Mouse (Mus musculus): Measurements from ENCODE around the gene Stxbp6. TPM values are rescaled to one million over a fixed set of nuclear protein-coding genes. Genes with fewer than 3 reads are reported as not detected.

Gene Stxbp6
- total and polyA plus RNA-seq, 2 experiments from 2014 or later = 28.9 to 31.8 TPM

DNA sequence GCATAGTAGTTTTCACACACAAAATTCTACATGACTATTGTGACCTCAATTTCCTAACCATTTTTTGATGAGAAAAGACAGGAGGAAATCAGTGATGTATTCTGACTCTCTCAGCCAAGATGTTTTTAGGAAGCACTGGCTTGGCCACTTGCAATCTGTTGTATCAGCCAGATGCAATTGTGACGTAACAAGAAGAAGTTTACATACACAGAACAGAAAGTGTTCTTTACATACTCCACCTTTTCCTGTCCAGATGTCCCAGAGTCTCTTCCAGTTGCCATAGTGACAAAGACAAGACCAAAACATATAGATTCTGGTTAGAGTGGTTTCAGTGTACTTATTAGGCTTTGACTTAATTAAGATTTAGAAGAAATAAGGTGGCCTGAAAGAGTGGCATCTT lies 7.1 kb upstream of the Stxbp6 start:
- no peak for DNase-seq (ENCODE audit: low spot score)
- whole genome bisulfite sequencing = 80% methylated on average over 1 of the region's 1 CpGs
- no peaks in the 10 kb centered on the region for H3K36me3 ChIP-seq (ENCODE audit: insufficient read depth, low read length)
- no peak overlapping the region for H3K9ac ChIP-seq (replicated peaks; ENCODE audit: low read length, poor library complexity, severe bottlenecking)
- no peaks in the 10 kb centered on the region for H3K4me1 ChIP-seq (ENCODE audit: insufficient read depth, low read length)
- H3K27ac ChIP-seq (ENCODE audit: low read depth, low read length) = no peak overlapping the region
- H3K9me3 ChIP-seq (ENCODE audit: low read length) = no peaks in the 10 kb centered on the region
- TF ChIP-seq CTCF (IDR thresholded peaks at IDR 0.05) = no peak
- H3K4me2 ChIP-seq (ENCODE audit: low read depth, low read length, poor library complexity, severe bottlenecking) = no peak overlapping the region
- H3K27me3 ChIP-seq (ENCODE audit: insufficient read depth, low read length) = no peaks in the 10 kb centered on the region
- no peak for ATAC-seq (ENCODE audit: low FRiP score)
- no peak overlapping the region for H3K4me3 ChIP-seq (ENCODE audit: low read depth, low read length)

DNA sequence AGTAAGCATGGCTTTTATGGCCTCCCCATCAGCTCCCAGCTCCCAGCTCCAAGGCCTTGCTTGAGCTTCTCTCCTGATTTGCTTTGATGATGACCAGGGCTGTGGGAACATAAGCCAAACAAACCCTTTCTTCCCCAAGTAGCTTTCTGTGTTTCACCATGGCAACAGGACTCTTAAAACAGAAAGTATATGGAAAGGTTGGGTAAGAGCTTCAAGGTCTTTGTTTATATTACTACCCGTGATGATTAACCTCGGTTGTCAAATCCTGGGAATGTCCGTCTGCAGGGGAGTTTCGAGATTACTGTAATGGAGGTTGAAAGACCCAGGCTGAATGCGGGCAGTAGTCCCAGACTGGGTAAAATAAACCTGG lies 6.2 kb upstream of the Stxbp6 start:
- no peak overlapping the region for H3K27ac ChIP-seq (ENCODE audit: low read depth, low read length)
- no peak overlapping the region for H3K4me2 ChIP-seq (ENCODE audit: low read depth, low read length, poor library complexity, severe bottlenecking)
- ATAC-seq (ENCODE audit: low FRiP score) (no peak), DNase-seq (ENCODE audit: low spot score) (no peak)
- H3K9me3 ChIP-seq (ENCODE audit: low read length) = no peaks in the 10 kb centered on the region
- no peaks in the 10 kb centered on the region for H3K27me3 ChIP-seq (ENCODE audit: insufficient read depth, low read length)
- WGBS = 79% methylated on average over 5 of the region's 5 CpGs
- TF ChIP-seq CTCF (IDR thresholded peaks at IDR 0.05) = no peak
- no peak overlapping the region for H3K4me3 ChIP-seq (ENCODE audit: low read depth, low read length)
- H3K4me1 ChIP-seq (ENCODE audit: insufficient read depth, low read length) = no peaks in the 10 kb centered on the region
- no peak overlapping the region for H3K9ac ChIP-seq (replicated peaks; ENCODE audit: low read length, poor library complexity, severe bottlenecking)
- H3K36me3 ChIP-seq (ENCODE audit: insufficient read depth, low read length) = no peaks in the 10 kb centered on the region

DNA sequence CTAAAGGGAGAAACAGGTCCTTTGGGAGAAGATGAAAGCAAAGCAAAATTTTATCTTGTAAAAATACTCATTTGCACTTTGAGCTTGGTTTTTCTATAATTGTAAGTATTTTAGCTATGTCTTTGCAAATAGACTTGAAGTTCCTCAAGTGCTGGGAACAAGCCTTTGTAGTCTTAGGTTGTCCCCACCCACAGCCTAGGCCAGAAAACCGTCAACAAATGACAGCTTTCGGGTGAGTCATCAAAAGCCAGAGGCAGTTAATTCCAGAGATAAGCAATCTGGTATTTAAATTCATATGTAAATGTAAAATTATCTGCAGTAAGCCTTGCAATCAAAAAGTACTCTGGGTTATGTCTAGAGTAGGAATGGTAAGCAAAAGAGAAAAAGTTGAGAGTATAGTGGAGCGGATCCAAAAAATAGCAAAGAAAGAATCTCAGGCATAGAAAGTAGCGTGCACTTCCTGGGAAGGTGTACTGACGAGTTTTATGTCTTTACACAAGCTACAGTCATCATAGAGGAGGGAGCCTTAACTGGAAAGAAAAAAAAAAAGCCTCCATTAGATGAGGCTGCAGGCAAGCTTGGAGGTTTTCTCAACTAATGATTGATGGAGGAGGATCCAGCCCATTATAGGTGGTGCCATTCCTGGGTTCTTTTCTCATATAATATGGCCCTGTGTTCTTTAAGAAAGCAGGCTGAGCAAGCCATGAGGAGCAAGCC lies 5.7 kb upstream of the Stxbp6 start:
- no peaks in the 10 kb centered on the region for H3K4me1 ChIP-seq (ENCODE audit: insufficient read depth, low read length)
- H3K27ac ChIP-seq (ENCODE audit: low read depth, low read length) = no peak overlapping the region
- H3K27me3 ChIP-seq (ENCODE audit: insufficient read depth, low read length) = no peaks in the 10 kb centered on the region
- 86% methylated on average over 5 of the region's 5 CpGs for WGBS
- no peaks in the 10 kb centered on the region for H3K9me3 ChIP-seq (ENCODE audit: low read length)
- H3K4me3 ChIP-seq (ENCODE audit: low read depth, low read length) = no peak overlapping the region
- no peak for DNase-seq (ENCODE audit: low spot score)
- H3K9ac ChIP-seq (replicated peaks; ENCODE audit: low read length, poor library complexity, severe bottlenecking) = no peak overlapping the region
- H3K4me2 ChIP-seq (ENCODE audit: low read depth, low read length, poor library complexity, severe bottlenecking) = no peak overlapping the region
- no peak for ATAC-seq (ENCODE audit: low FRiP score)
- H3K36me3 ChIP-seq (ENCODE audit: insufficient read depth, low read length) = no peaks in the 10 kb centered on the region
- TF ChIP-seq CTCF (IDR thresholded peaks at IDR 0.05) = no peak

DNA sequence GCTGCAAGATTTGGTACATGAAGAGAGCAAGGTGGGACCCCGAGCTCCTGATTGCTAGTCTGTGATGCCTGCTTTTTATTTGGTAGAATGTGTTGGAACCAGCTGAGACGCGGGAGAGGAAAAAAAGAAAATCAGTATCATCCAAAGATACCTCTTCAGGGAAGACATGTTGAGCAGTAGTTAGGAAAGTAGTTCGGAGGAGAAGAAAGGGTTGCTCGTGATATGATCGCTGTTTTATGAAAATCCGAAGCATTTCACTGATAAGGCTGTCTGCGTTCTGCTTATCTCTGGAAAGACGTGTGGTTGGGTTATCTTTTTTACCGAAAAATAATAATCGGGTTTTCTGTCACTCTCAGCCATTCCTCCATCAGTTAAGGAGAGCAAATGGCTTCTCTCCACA lies 1.1 kb upstream of the Stxbp6 start:
- Histone ChIP-seq H3K4me3 (ENCODE audit: low read depth, low read length) (no peak overlapping the region), H3K9ac (replicated peaks; ENCODE audit: low read length, poor library complexity, severe bottlenecking) (no peak overlapping the region), H3K4me1 (ENCODE audit: insufficient read depth, low read length) (no peaks in the 10 kb centered on the region; the same call in 1 of the 2 replicates), H3K27ac (ENCODE audit: low read depth, low read length) (no peak overlapping the region), H3K4me2 (ENCODE audit: low read depth, low read length, poor library complexity, severe bottlenecking) (peak overlapping the region; percentile 99), H3K27me3 (ENCODE audit: insufficient read depth, low read length) (no peaks in the 10 kb centered on the region), H3K9me3 (ENCODE audit: low read length) (no peaks in the 10 kb centered on the region), H3K36me3 (ENCODE audit: insufficient read depth, low read length) (no peaks in the 10 kb centered on the region)
- DNase-seq (ENCODE audit: low spot score) (no peak), ATAC-seq (ENCODE audit: low FRiP score) (no peak)
- WGBS = 73% methylated on average over 11 of the region's 11 CpGs
- no peak for TF ChIP-seq CTCF (IDR thresholded peaks at IDR 0.05)

DNA sequence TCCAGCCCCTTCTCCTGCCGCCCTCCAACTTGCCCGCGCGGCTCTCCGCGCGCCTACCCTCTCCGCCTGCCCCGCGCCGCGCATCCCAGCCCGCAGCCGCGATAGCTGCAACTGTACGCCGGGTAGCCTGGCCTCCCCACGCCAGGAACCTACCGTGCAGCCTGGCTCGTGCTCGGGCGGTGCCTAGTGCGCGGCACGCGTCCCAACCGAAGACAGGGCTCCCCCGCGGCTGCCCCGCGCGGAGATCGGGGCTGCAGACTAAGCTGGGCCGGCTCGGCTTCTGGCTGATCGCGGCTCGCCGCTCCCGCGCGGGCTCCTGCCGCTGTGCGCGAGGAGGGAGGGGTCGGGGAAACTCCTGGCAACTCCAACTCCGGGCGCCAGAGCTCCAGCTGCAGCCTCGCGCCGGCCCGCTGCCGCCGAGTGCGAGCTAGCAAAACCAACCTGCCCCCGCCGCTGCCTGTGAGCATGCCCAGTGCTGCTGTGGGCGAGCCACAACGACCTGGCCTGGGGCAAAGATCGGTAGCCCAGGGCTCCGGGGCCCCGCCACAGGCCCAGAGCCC lies 387 bp downstream of the Stxbp6 start:
- no peak for TF ChIP-seq CTCF (IDR thresholded peaks at IDR 0.05)
- Histone ChIP-seq H3K4me1 (ENCODE audit: insufficient read depth, low read length) (no peaks in the 10 kb centered on the region; the same call in 1 of the 2 replicates), H3K9me3 (ENCODE audit: low read length) (no peaks in the 10 kb centered on the region), H3K9ac (replicated peaks; ENCODE audit: low read length, poor library complexity, severe bottlenecking) (peak overlapping the region; percentile 72), H3K27ac (ENCODE audit: low read depth, low read length) (peak overlapping the region; percentile 62), H3K36me3 (ENCODE audit: insufficient read depth, low read length) (no peaks in the 10 kb centered on the region), H3K4me3 (ENCODE audit: low read depth, low read length) (peak overlapping the region; percentile 85), H3K4me2 (ENCODE audit: low read depth, low read length, poor library complexity, severe bottlenecking) (peak overlapping the region; percentile 99), H3K27me3 (ENCODE audit: insufficient read depth, low read length) (no peaks in the 10 kb centered on the region)
- peak; percentile 80 for ATAC-seq (ENCODE audit: low FRiP score)
- peak; percentile 76 for DNase-seq (ENCODE audit: low spot score)
- WGBS = under 1% methylated on average over 59 of the region's 62 CpGs

DNA sequence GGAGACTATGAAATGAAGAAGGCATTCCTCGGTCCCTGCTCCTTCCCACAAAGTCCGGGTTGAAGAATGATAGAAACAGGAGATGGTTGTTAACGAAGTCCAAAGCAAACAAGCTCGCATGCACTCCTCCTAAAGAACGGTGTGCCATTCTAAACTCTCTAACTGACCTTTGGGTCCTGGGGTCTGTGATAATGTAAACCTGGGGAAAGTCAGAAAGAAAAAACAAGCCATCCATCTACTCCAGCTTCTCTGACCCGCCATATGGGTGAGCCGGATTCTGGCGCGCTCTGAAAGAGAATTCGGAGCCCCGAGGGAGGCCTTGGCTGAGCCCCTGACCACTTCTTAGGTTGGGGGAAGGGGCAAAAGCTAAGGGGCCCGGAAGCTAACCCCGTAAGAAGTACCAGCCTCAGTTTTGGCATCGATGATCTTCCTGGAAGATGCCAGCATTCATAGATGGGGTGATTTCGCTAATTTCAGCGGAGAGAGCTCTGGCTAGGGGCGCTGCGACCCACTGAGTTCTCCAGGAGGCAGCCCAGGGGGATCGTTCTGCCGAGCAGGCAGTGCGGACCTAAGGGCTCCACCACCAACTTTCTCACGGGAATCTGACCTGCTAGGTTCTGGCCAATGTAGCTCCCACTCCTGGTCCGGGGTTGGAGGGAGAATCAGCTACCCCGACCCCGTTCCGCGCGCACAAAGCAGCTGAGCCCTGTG lies 1.0 kb downstream of the Stxbp6 start:
- 1% methylated on average over 28 of the region's 28 CpGs for WGBS
- peak; percentile 1; the same call in 1 of the 2 replicates for ATAC-seq (ENCODE audit: low FRiP score)
- Histone ChIP-seq H3K9me3 (ENCODE audit: low read length) (no peaks in the 10 kb centered on the region), H3K4me3 (ENCODE audit: low read depth, low read length) (peak overlapping the region; percentile 85), H3K9ac (replicated peaks; ENCODE audit: low read length, poor library complexity, severe bottlenecking) (peak overlapping the region; percentile 72), H3K4me1 (ENCODE audit: insufficient read depth, low read length) (no peaks in the 10 kb centered on the region; the same call in 1 of the 2 replicates), H3K27me3 (ENCODE audit: insufficient read depth, low read length) (no peaks in the 10 kb centered on the region), H3K4me2 (ENCODE audit: low read depth, low read length, poor library complexity, severe bottlenecking) (peak overlapping the region; percentile 99), H3K27ac (ENCODE audit: low read depth, low read length) (peak overlapping the region; percentile 62), H3K36me3 (ENCODE audit: insufficient read depth, low read length) (no peaks in the 10 kb centered on the region)
- TF ChIP-seq CTCF (IDR thresholded peaks at IDR 0.05) = no peak
- peak; percentile 37 for DNase-seq (ENCODE audit: low spot score)

Measured in midbrain, postnatal 0 days (tissue).